Mouse (Mus musculus): ENCODE measurements at regions not wholly inside any gene's neighbourhood (a gene's known extent, or its start where the extent isn't known, plus 50 kb on each side); places are given as distances from the start of the nearest gene placed in this dataset.
"Not testable (repeated sequence)": the region's sequence is repeated elsewhere in the genome, so short reads cannot be mapped to it uniquely, and the experiment has no call there.

DNA sequence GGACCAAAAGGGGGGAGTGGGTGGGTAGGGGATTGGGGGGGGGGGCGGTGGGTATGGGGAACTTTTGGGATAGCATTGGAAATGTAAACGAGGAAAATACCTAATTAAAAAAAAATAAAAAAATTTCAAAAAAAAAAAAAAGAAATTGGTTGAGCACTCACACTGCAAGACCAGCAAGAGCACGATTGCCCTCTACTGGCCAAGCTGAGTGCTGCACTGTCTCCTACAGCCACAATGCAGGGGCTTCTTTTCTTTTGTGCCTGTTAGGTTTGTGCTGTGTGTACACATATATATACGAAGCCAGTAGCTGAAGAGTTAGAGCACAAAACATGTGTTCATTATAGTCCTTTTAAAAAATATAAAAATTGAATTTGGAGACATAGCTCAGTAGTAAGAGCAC lies 55.6 kb downstream of the Mup20 start:
- ATAC-seq = no peak

DNA sequence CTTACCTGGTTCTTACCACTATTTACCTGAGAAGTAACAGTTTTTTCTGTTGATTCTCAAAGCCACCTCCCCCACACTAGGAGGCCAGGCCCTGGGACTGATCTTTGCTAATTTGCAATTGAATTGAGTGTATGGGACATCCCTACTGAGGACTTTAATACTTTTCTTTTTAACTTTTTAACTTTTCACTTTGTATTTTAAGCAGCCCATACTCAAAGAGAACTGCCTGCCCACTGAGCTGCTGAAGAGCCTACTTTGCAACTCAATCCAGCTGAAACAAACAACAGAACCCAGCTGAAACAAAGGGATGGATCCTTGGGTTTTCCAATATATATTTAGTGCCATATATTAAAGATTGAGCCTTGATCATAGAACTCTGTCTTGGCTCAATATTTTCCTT lies 64.0 kb downstream of the Mup20 start:
- not testable (repeated sequence) for H3K4me3 ChIP-seq (ENCODE audit: low read depth, low read length); H3K9me3 ChIP-seq (ENCODE audit: control insufficient read depth); H3K27ac ChIP-seq (ENCODE audit: low read depth, low read length); H3K9ac ChIP-seq (ENCODE audit: low read depth, low read length); H3K4me1 ChIP-seq (replicated peaks; ENCODE audit: control insufficient read depth, insufficient read depth, low read length); ATAC-seq; H3K4me2 ChIP-seq (replicated peaks; ENCODE audit: low read depth); H3K27me3 ChIP-seq (replicated peaks; ENCODE audit: control insufficient read depth, insufficient read depth, low read length); H3K36me3 ChIP-seq (ENCODE audit: control insufficient read depth, insufficient read depth)

More for the DNA sequence above, 55.6 kb downstream of the Mup20 start:
- Histone ChIP-seq H3K4me3 (ENCODE audit: low read depth, low read length) (no peak overlapping the region), H3K9me3 (ENCODE audit: control insufficient read depth) (no peaks in the 10 kb centered on the region), H3K27ac (ENCODE audit: low read depth, low read length) (no peak overlapping the region), H3K36me3 (ENCODE audit: control insufficient read depth, insufficient read depth) (no peaks in the 10 kb centered on the region), H3K4me1 (replicated peaks; ENCODE audit: control insufficient read depth, insufficient read depth, low read length) (no peaks in the 10 kb centered on the region), H3K9ac (ENCODE audit: low read depth, low read length) (no peak overlapping the region), H3K4me2 (replicated peaks; ENCODE audit: low read depth) (no peak overlapping the region), H3K27me3 (replicated peaks; ENCODE audit: control insufficient read depth, insufficient read depth, low read length) (no peaks in the 10 kb centered on the region)
- TF ChIP-seq CTCF (IDR thresholded peaks at IDR 0.05; ENCODE audit: low read depth) = peak; percentile 66
- WGBS = 17% methylated on average over 4 of the region's 4 CpGs

DNA sequence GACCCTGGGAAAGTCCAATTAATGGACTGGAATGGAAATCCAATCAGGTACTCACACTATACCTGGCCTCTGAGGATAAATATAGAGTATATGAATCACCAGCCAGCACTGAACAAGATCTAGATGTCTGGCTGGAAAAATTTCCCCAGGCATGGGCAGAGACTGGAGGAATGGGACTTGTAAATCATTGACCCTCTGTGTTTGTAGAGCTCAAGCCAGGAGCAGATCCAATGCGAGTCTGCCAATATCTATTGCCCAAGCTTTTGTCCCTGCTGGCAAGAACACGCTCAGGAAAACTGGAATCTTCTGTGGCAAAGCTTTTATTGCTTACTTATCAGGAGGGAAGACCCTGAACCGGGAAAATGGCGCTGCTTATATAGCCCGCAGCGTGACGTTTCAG lies 77.8 kb downstream of the Mup20 start:
- Histone ChIP-seq H3K9me3 (ENCODE audit: control insufficient read depth) (no peaks in the 10 kb centered on the region), H3K9ac (ENCODE audit: low read depth, low read length) (no peak overlapping the region), H3K4me3 (ENCODE audit: low read depth, low read length) (no peak overlapping the region), H3K4me2 (replicated peaks; ENCODE audit: low read depth) (no peak overlapping the region), H3K27me3 (replicated peaks; ENCODE audit: control insufficient read depth, insufficient read depth, low read length) (no peaks in the 10 kb centered on the region), H3K27ac (ENCODE audit: low read depth, low read length) (no peak overlapping the region), H3K36me3 (ENCODE audit: control insufficient read depth, insufficient read depth) (no peaks in the 10 kb centered on the region), H3K4me1 (replicated peaks; ENCODE audit: control insufficient read depth, insufficient read depth, low read length) (no peaks in the 10 kb centered on the region)
- 78% methylated on average over 7 of the region's 7 CpGs for WGBS
- TF ChIP-seq CTCF (IDR thresholded peaks at IDR 0.05; ENCODE audit: low read depth) = no peak
- ATAC-seq = no peak

DNA sequence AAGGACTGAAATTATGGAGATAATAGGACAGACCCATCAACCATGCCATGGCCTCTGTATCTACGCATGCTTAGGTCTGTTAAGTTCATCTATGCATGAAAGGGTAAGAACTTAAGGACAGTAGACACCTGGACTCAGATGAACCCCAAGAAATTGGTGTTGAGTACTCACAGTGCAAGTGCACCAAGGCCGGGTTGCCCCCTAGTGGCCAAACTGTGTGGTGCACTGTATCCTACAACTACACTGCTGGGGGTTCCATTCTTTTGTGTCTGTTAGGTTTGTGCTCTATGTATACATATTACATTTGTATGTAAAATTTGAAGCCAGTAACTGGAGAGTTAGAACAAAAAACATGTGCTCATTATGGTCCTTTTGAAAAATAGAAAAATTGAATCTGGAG lies 80.7 kb downstream of the Mup20 start:
- Histone ChIP-seq H3K4me1 (replicated peaks; ENCODE audit: control insufficient read depth, insufficient read depth, low read length) (no peaks in the 10 kb centered on the region), H3K4me2 (replicated peaks; ENCODE audit: low read depth) (no peak overlapping the region), H3K4me3 (ENCODE audit: low read depth, low read length) (no peak overlapping the region), H3K9ac (ENCODE audit: low read depth, low read length) (no peak overlapping the region), H3K27me3 (replicated peaks; ENCODE audit: control insufficient read depth, insufficient read depth, low read length) (no peaks in the 10 kb centered on the region), H3K27ac (ENCODE audit: low read depth, low read length) (no peak overlapping the region), H3K36me3 (ENCODE audit: control insufficient read depth, insufficient read depth) (no peaks in the 10 kb centered on the region), H3K9me3 (ENCODE audit: control insufficient read depth) (no peaks in the 10 kb centered on the region)
- WGBS = 56% methylated on average over 2 of the region's 2 CpGs
- TF ChIP-seq CTCF (IDR thresholded peaks at IDR 0.05; ENCODE audit: low read depth) = peak; percentile 79
- ATAC-seq = 0 out of 2 replicates have a peak, but pooled peaks have one; percentile 38

DNA sequence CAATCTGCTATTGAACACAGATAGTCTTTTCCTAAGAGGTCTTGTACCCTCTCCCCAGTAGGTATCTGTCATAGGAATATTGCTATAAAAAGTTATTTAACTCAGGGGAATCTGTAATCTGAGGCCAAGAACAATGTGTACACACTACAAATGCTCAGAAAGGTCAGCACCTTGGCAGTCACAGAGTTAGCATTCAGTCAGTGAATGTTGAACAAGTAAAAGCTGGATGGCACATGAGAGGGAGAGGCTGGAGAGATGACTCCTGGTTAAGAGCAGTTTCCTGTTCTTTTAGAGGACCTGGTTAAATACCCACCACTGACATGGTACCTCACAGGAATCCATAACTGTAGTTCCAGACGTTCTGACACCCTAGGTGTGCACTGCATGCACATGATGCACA lies 84.3 kb downstream of the Mup20 start:
- H3K4me3 ChIP-seq (ENCODE audit: low read depth, low read length) = no peak overlapping the region
- H3K27ac ChIP-seq (ENCODE audit: low read depth, low read length) = no peak overlapping the region
- no peak overlapping the region for H3K9ac ChIP-seq (ENCODE audit: low read depth, low read length)
- no peaks in the 10 kb centered on the region for H3K4me1 ChIP-seq (replicated peaks; ENCODE audit: control insufficient read depth, insufficient read depth, low read length)
- H3K36me3 ChIP-seq (ENCODE audit: control insufficient read depth, insufficient read depth) = no peaks in the 10 kb centered on the region
- no peaks in the 10 kb centered on the region for H3K27me3 ChIP-seq (replicated peaks; ENCODE audit: control insufficient read depth, insufficient read depth, low read length)
- H3K4me2 ChIP-seq (replicated peaks; ENCODE audit: low read depth) = no peak overlapping the region
- no peak for ATAC-seq
- TF ChIP-seq CTCF (IDR thresholded peaks at IDR 0.05; ENCODE audit: low read depth) = no peak
- WGBS = 55% methylated on average over 1 of the region's 1 CpGs
- H3K9me3 ChIP-seq (ENCODE audit: control insufficient read depth) = no peaks in the 10 kb centered on the region

DNA sequence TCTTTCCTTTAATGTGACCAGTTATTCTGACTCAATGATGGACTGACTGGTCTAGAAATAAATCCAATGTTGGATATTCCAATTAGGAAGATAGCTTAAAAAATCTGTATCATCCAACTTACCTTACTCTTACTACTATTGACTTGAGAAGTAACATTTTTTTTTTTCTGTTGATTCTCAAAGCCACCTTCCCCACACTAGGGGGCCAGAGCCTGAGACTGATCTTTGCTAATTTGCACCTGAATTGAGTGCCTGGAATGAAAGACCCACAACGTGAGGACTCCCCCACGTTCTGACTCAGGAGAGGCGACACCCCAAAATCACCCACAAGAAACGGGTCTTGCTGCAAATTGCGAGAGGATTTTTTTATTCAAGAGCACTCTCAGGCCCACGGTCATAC lies 86.3 kb downstream of the Mup20 start:
- H3K4me3 ChIP-seq (ENCODE audit: low read depth, low read length); H3K27ac ChIP-seq (ENCODE audit: low read depth, low read length); H3K9ac ChIP-seq (ENCODE audit: low read depth, low read length); ATAC-seq; H3K4me1 ChIP-seq (replicated peaks; ENCODE audit: control insufficient read depth, insufficient read depth, low read length); H3K27me3 ChIP-seq (replicated peaks; ENCODE audit: control insufficient read depth, insufficient read depth, low read length); H3K9me3 ChIP-seq (ENCODE audit: control insufficient read depth); H3K4me2 ChIP-seq (replicated peaks; ENCODE audit: low read depth); H3K36me3 ChIP-seq (ENCODE audit: control insufficient read depth, insufficient read depth): not testable (repeated sequence)
- 90% methylated on average over 6 of the region's 6 CpGs for WGBS

DNA sequence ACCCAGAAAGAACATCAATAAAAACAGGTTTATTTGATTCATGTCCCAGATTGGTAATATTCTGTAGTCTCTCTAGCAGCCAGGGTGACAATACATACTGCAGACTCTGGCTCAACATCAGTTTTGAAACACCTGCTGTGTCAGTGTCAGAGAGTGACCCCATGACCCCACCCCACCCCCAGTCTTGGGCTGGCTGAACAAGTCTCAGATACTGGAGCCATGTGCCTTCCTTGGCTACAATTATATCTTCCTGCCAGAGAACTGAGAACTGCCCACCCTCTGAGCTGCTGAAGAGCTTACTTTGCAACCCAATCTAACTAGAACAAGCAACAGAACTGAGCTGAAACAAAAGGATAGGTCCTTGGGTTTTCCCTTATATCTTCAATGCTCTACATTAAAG lies 91.6 kb downstream of the Mup20 start:
- no peaks in the 10 kb centered on the region for H3K27me3 ChIP-seq (replicated peaks; ENCODE audit: control insufficient read depth, insufficient read depth, low read length)
- H3K9me3 ChIP-seq (ENCODE audit: control insufficient read depth) = no peaks in the 10 kb centered on the region
- ATAC-seq = no peak
- no peak overlapping the region for H3K9ac ChIP-seq (ENCODE audit: low read depth, low read length)
- no peak for TF ChIP-seq CTCF (IDR thresholded peaks at IDR 0.05; ENCODE audit: low read depth)
- H3K4me2 ChIP-seq (replicated peaks; ENCODE audit: low read depth) = no peak overlapping the region
- H3K4me3 ChIP-seq (ENCODE audit: low read depth, low read length) = no peak overlapping the region
- H3K27ac ChIP-seq (ENCODE audit: low read depth, low read length) = no peak overlapping the region
- no peaks in the 10 kb centered on the region for H3K36me3 ChIP-seq (ENCODE audit: control insufficient read depth, insufficient read depth)
- H3K4me1 ChIP-seq (replicated peaks; ENCODE audit: control insufficient read depth, insufficient read depth, low read length) = no peaks in the 10 kb centered on the region

All from intestine, postnatal 0 days (tissue).